Mouse (Mus musculus) limb, embryonic 10.5 days (tissue): ENCODE data around the gene Pkm. TPM values are rescaled to one million over a fixed set of nuclear protein-coding genes. Genes with fewer than 3 reads are reported as not detected.

Experiments used
- DNase-seq: peaks from one replicate; pipeline ENCODE4 v3.0.0-alpha.2; 2017; ENCODE audit warnings: low spot score
- H3K27ac ChIP-seq: fragments of 300-500 bp; sonication (generic); 2 replicates; pipeline ENCODE4 v1.5.1; 2016; ENCODE audit warnings: mild to moderate bottlenecking
- H3K27me3 ChIP-seq: fragments of 300-500 bp; sonication (generic); 2 replicates; pipeline ENCODE4 v1.6.1; 2016; ENCODE audit warnings: low read depth, mild to moderate bottlenecking; ENCODE audit not compliant: poor library complexity, severe bottlenecking
- H3K36me3 ChIP-seq: fragments of 300-500 bp; sonication (generic); 2 replicates; pipeline ENCODE4 v1.6.1; 2016; ENCODE audit warnings: mild to moderate bottlenecking, moderate library complexity
- H3K4me1 ChIP-seq: fragments of 300-500 bp; sonication (generic); 2 replicates; pipeline ENCODE4 v1.6.1; 2016
- H3K4me3 ChIP-seq: fragments of 300-500 bp; sonication (generic); 2 replicates; pipeline ENCODE4 v1.5.1; 2016; ENCODE audit warnings: mild to moderate bottlenecking, moderate library complexity
- H3K9me3 ChIP-seq: fragments of 300-500 bp; sonication (generic); replicated peaks from 2 replicates; pipeline ENCODE4 v1.6.1; 2016; ENCODE audit warnings: mild to moderate bottlenecking
- WGBS: fragments of 180-500 bp; shearing (Covaris S2); methylation state at CpG from one replicate; pipeline ENCODE4 v1.1.7; 2016; 5-methylcytosine and 5-hydroxymethylcytosine counted together
- polyA plus RNA-seq: library from polyadenylated mRNA; unstranded; fragments of >200 nt; fragmentation: Nextera tagmentation; extraction: Ambion mirVana; gene quantifications from 2 replicates; pipeline ENCODE4 v1.2.1, GENCODE M21; 2016

Gene Pkm
- polyA plus RNA-seq, 1 experiment from 2014 or later = 2,645 TPM

DNA sequence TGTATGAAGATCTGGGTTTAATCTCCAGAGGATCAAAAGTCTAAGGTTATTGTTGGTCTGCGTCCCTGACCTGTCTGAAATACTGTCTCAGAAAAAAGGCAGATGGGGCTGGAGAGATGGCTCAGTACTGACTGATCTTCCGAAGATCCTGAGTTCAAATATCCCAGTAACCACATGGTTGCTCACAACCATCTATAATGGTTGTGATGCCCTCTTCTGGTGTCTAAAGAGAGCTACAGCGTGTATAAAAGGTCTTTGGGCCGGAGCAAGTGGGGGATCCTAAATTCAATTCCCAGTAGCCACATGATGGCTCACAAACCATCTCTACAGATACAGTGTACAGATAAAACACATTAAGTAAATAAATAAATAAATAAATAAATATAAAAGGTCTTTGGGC is 13.0 kb downstream of the Pkm start:
- 93% methylated on average over 4 of the region's 4 CpGs for WGBS
- Histone ChIP-seq H3K36me3 (peaks cover 99% of the 10 kb centered on the region), H3K9me3 (no peaks in the 10 kb centered on the region), H3K4me3 (no peak overlapping the region), H3K27me3 (no peaks in the 10 kb centered on the region), H3K27ac (no peak overlapping the region), H3K4me1 (no peaks in the 10 kb centered on the region)
- peak; percentile 28 for DNase-seq

DNA sequence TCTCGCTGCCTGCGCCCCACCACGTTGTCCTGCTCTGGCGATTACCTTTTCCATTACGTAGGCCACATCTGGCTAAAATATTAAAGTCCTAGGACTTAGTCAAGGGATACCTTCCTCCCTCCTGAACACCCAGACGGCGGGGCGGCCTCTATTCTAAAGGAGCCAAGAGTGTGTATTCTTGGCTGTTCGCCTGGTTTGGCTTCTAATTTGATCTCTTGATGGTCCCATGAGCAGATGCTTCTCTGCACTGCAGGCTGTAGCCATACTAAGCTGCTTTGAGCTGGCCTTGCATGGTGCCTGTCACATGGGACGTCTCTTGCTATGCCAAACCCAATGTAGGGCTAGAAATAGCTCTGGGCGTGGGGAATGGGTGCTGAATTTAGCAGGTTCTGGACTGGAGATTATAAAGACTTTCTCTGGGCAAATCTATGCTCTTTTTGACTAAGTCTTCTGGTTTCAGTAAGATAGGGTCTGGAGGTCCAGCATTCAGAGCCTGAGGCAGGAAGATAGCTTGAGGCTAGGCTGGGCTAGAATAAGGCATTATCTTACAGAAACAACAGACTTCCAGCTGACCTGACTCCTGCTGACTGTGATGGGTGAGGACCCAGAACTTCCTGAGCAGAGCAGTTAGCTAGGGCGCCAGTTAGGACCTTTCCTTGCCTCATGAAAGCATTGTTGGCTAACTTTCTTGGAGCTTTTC is 16.2 kb downstream of the Pkm start:
- Histone ChIP-seq H3K27me3 (no peaks in the 10 kb centered on the region), H3K9me3 (no peaks in the 10 kb centered on the region), H3K36me3 (peaks cover 99% of the 10 kb centered on the region), H3K4me1 (no peaks in the 10 kb centered on the region), H3K4me3 (no peak overlapping the region), H3K27ac (no peak overlapping the region)
- 95% methylated on average over 12 of the region's 12 CpGs for WGBS
- no peak for DNase-seq

DNA sequence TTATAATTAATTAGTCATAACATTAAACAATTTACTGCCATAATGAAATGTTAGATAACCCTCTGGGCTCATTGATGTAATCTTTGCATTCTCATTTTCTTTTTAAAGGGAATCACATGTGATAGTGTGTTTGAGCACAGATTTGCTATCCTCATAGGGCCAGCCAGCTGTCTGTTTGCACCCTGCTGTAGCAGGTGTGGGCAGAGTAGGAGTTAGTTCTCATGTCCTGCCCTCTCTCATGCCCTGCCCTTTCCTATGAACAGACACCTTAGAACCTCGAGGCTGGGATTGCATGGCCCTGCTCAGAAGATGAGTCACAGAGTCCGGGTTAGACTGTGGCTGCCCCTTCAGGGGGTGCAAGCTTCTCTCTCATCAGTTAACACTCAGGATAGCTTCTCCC is 17.3 kb downstream of the Pkm start:
- no peaks in the 10 kb centered on the region for H3K4me1 ChIP-seq
- H3K36me3 ChIP-seq = peaks cover 99% of the 10 kb centered on the region
- no peak overlapping the region for H3K4me3 ChIP-seq
- H3K27me3 ChIP-seq = no peaks in the 10 kb centered on the region
- DNase-seq = no peak
- no peaks in the 10 kb centered on the region for H3K9me3 ChIP-seq
- WGBS = 73% methylated on average over 2 of the region's 2 CpGs
- H3K27ac ChIP-seq = no peak overlapping the region

DNA sequence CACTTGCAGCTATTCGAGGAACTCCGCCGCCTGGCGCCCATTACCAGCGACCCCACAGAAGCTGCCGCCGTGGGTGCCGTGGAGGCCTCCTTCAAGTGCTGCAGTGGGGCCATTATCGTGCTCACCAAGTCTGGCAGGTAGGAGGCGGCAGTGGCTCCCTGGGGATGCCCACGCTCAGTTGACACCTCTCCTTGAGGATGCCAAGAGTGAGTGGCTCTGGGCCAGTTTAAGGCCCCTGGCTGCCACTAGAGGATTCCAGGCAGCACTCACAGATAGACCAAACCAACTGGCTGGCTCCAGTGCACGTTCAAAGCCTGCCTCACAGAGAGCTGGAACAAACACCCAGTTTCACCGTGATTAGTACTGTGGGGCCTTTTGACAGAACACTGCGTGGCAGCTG is 19.4 kb downstream of the Pkm start:
- no peaks in the 10 kb centered on the region for H3K9me3 ChIP-seq
- no peak overlapping the region for H3K4me3 ChIP-seq
- DNase-seq = no peak
- WGBS = 93% methylated on average over 14 of the region's 14 CpGs
- H3K27ac ChIP-seq = no peak overlapping the region
- peaks cover 12% of the 10 kb centered on the region for H3K4me1 ChIP-seq
- H3K36me3 ChIP-seq = peaks cover 94% of the 10 kb centered on the region
- peaks cover 6% of the 10 kb centered on the region for H3K27me3 ChIP-seq

DNA sequence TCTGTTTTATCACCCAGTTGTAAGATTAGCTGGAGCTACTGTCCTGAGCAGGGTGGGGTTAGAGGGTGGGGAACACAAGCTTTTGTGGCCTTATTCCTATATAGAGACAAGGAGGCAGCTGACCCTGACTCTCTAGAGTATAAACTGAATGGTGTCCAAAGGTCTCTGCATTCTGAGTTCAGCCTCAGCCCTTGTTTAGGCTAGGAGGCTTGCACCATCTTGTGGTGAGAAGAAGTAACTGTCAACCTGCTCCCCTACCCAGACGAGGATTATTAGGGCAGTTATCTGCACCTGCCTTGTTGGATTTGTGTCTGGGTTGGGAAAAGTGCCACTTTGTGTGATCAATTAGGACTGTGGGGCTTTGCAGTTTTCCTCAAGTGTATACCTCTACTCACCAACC is 22.1 kb downstream of the Pkm start:
- H3K4me1 ChIP-seq = peaks cover 13% of the 10 kb centered on the region
- WGBS = 42% methylated on average over 1 of the region's 1 CpGs
- H3K36me3 ChIP-seq = peaks cover 67% of the 10 kb centered on the region
- H3K27me3 ChIP-seq = peaks cover 25% of the 10 kb centered on the region
- H3K4me3 ChIP-seq = no peak overlapping the region
- H3K27ac ChIP-seq = no peak overlapping the region
- no peak for DNase-seq
- no peaks in the 10 kb centered on the region for H3K9me3 ChIP-seq

DNA sequence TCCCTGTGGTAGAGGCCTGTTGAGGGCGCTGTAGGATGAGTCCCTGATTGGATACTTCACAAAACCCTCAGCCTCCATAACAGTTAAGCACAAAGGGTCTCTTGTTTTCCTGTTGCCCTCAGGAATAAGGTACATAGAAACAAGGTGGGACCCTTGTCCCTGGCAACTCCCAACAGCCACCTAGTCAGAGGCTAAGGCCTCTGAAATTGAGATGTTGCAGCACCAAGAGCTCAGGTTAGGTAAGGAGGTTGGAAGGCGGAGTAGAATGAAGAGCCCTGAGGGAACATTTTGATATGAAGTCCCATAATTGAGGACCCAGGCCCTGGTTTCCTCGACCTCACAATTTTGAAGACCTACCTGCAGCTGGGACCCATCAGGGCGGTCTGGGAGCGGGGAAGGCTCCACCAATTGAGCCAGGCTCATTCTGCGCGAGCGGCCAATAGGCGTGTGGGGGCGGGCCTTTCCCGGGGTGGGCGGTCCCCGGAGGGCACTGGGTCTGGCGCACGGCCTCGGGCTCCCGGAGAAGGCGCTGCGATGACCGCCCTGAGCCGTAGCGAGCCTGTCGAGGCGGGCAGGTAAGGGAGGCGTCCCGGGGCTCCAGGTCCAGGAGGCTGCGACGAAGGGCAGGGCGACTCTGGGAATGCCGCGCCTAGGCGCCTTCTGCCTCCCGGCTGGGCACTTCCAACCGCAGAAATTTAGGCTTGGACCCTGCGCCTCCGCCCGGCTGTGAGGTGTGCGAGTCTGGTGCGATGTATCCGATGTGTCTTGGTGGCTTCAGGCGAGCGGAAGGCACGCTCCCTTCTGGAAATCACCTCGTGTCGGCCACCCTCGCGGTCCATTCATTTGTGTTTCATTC is 23.7 kb downstream of the Pkm start, which contains the start of gene Gramd2:
Gene Gramd2 (plus strand): TSS at position 467 of the 856 bp plus-strand sequence.
- Histone ChIP-seq H3K27ac (peak within 1 kb of the TSS; percentile 70), H3K9me3 (no peaks in the 10 kb centered on the region), H3K27me3 (peaks cover 25% of the 10 kb centered on the region), H3K4me3 (peak within 1 kb of the TSS; percentile 57), H3K36me3 (peaks cover 51% of the 10 kb centered on the region), H3K4me1 (peaks cover 13% of the 10 kb centered on the region)
- peak; percentile 94 for DNase-seq
- under 1% methylated on average over 47 of the region's 47 CpGs for WGBS

DNA sequence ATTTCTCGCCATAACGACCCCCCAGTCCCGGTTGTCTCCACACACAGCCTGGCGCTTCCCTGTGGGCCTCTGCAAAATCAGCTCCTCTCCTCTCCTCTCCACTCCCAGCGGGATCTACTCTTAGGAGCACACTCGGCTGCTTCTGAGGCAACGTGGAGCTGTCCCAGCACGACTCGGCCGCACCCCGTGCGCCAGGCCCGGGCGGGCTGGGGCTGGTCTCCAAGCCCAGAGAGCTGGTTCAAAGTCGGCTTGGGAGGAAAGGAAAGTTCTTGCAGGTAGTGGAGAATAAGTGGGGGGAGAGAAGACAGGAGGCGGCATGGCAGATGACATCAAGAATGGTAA is 24.3 kb downstream of the Pkm start:
- peak overlapping the region; percentile 70; the same call in 1 of the 2 replicates for H3K27ac ChIP-seq
- no peaks in the 10 kb centered on the region for H3K9me3 ChIP-seq
- peaks cover 13% of the 10 kb centered on the region for H3K4me1 ChIP-seq
- DNase-seq = no peak
- H3K4me3 ChIP-seq = peak overlapping the region; percentile 57
- 8% methylated on average over 16 of the region's 16 CpGs for WGBS
- peaks cover 25% of the 10 kb centered on the region for H3K27me3 ChIP-seq
- H3K36me3 ChIP-seq = peaks cover 45% of the 10 kb centered on the region

DNA sequence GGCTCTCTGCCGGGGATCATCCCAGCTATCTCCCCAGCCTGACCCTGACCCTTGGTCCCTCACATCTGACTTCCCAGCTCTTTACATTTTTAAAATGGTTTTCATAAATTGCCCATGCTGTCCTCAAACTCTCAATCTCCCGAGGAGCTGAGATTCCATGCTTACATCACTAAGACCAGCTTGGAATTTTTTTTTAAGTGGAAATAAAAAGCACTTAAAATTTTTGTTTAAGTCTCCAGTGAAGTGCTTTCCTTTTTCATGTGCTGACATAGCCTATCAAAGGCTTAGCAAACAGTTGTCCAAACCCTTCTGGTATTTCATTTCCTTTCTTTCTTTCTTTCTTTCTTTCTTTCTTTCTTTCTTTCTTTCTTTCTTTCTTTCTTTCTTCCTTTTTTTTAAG is 27.9 kb downstream of the Pkm start:
- no peak overlapping the region for H3K4me3 ChIP-seq
- H3K9me3 ChIP-seq = no peaks in the 10 kb centered on the region
- peaks cover 11% of the 10 kb centered on the region for H3K36me3 ChIP-seq
- DNase-seq = no peak
- no peak overlapping the region for H3K27ac ChIP-seq
- H3K4me1 ChIP-seq = peaks cover 13% of the 10 kb centered on the region
- 84% methylated on average over 2 of the region's 2 CpGs for WGBS
- H3K27me3 ChIP-seq = peaks cover 25% of the 10 kb centered on the region

DNA sequence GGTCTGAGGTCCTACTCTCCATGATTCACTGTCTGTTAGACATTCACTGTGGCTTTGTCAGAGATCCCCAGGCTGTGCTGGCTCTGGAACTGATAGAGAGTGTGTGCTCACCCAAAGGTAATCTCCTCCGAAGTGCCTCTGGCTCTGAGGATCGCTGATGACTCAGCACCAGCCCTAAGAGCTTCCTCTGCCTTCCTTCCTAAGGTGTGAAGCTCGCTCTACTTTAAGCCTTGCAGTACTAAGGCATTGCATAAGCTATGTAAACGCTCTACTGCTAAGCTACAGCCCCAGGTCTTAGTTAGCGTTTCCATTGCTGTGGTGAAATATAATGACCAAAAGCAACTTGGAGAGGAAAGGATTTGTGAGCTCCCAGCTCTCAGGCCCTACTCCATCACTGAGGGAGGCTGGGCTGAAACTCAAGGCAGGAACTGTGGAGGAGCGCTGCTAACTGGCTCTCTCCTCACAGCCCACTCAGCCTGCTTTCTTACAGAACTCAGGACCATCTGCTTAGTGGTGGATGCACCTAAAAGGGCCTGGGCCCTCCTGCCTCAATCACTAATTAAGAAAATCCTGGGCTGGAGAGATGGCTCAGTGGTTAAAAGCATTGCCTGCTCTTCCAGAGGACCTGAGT is 31.4 kb downstream of the Pkm start:
- no peak overlapping the region for H3K27ac ChIP-seq
- DNase-seq = no peak
- 35% methylated on average over 6 of the region's 6 CpGs for WGBS
- H3K27me3 ChIP-seq = peaks cover 8% of the 10 kb centered on the region; the same call in 1 of the 2 replicates
- H3K4me3 ChIP-seq = no peak overlapping the region
- H3K4me1 ChIP-seq = peaks cover 12% of the 10 kb centered on the region
- no peaks in the 10 kb centered on the region for H3K9me3 ChIP-seq
- H3K36me3 ChIP-seq = no peaks in the 10 kb centered on the region

DNA sequence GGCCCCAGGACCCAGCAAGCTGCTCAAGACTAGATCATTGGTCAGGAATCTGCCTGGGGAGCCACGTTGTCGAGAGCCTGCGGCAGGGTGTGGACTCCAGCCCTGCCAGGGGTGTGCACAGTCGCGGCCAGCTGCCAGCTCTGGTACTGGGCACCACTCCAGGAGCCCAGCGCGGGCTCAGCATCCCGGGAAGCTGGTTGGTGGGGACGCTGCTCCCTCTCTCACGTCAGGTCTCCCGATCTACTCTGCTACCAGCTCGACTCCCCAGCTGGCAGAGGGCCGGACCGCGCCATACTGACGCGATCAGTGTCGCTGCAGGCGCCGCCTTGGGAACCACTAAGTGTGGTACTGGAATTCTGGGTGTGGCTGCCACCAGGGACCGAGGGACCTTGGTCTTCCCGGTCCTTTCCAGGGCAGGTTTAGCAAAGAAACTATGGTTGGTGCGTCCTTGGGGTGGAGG is 35.5 kb downstream of the Pkm start:
- peak; percentile 47 for DNase-seq

DNA sequence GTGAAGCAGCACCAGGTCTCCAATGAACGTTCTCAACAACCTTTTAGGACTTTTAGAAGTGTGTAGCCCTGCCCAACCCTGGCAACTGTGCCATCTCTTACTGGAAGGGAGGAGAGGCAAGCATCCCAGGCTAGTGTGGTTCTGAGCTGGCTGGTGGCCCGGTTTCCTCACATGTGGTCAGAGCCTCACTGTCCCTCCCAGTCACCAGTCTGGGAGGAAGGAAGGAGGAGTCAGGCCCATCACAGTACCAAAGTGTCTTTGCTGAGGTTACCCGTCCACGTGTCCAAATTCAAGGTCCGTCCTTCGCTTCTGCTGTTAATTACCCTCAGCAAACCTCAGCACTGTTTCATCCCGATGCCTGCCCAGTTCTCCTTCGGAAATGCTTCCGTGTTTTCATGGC is 36.0 kb downstream of the Pkm start:
- no peak for DNase-seq
- Histone ChIP-seq H3K27me3 (peaks cover 8% of the 10 kb centered on the region; the same call in 1 of the 2 replicates), H3K4me3 (peak overlapping the region; percentile 44), H3K36me3 (no peaks in the 10 kb centered on the region), H3K4me1 (peaks cover 49% of the 10 kb centered on the region), H3K27ac (peak overlapping the region; percentile 46; the same call in 1 of the 2 replicates), H3K9me3 (no peaks in the 10 kb centered on the region)
- 29% methylated on average over 9 of the region's 9 CpGs for WGBS

More for the DNA sequence above, 35.5 kb downstream of the Pkm start:
- Histone ChIP-seq H3K9me3 (no peaks in the 10 kb centered on the region), H3K27ac (peak overlapping the region; percentile 46; the same call in 1 of the 2 replicates), H3K27me3 (peaks cover 8% of the 10 kb centered on the region; the same call in 1 of the 2 replicates), H3K4me1 (peaks cover 49% of the 10 kb centered on the region), H3K36me3 (no peaks in the 10 kb centered on the region), H3K4me3 (peak overlapping the region; percentile 44)
- 6% methylated on average over 23 of the region's 23 CpGs for WGBS

DNA sequence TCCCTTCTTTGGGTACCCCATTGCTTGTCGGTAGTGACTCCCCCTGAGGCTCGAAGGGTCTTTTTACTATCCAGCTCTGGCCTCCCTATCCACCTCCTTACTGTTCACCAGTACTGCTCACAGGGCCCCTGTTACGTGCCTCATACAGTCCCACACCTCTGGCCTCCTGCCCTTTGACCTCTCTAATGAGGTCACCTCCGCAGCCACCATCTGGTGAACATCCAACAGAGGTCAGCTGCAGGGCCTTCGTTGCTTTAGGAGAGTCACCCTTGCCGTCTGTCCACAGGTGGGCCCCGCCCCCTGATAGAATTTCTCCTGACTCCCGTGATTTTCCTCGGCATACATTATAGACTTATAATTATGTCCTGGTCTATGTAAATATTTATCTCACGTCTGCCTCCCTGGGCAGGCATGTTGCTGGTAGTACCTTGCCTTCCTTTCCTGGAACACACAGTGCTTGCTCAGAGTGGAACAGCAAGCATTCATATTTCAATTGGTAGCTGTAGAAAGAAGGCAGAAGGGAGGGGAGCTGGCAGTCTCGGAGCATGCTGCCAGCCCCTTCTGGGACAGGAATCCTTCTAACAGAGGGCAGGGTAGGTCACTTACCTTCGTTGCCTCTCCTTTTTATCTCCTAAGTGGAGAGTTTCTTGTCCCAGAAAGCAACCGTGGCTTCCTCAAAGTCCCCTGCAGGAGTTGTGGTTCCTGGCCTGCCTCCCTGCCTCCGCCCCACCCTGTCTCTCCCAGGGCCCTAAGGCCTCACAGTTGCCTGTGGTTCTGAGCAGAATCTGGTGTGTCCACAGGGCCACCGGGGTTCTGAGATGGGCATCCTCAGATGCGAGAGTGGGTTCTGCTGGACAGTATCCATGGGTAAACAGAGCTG is 38.6 kb downstream of the Pkm start:
- Histone ChIP-seq H3K27ac (peak overlapping the region; percentile 32), H3K36me3 (no peaks in the 10 kb centered on the region), H3K4me3 (0 out of 2 replicates have a peak overlapping the region, but pooled peaks have one; percentile 12), H3K9me3 (no peaks in the 10 kb centered on the region), H3K4me1 (peaks cover 54% of the 10 kb centered on the region), H3K27me3 (peaks cover 8% of the 10 kb centered on the region; the same call in 1 of the 2 replicates)
- WGBS = 27% methylated on average over 16 of the region's 16 CpGs
- DNase-seq = peak; percentile 57
